Mouse (Mus musculus) neural tube, postnatal 0 days (tissue): ENCODE data around the gene Chl1. TPM values are rescaled to one million over a fixed set of nuclear protein-coding genes. Genes with fewer than 3 reads are reported as not detected.

Experiments used
- polyA plus RNA-seq: library from polyadenylated mRNA; unstranded; fragments of >200 nt; fragmentation: Nextera tagmentation; extraction: Ambion mirVana; gene quantifications from 2 replicates; pipeline ENCODE4 v1.2.1, GENCODE M21; 2015

Chl1 gene
- 104 and 107 TPM in 2 replicates for polyA plus RNA-seq

GRCm38 (mm10) chr6:103510392-103511289 is at the start of gene Chl1:
TSS of gene Chl1 (plus strand) at chr6:103510586.

